Mouse (Mus musculus) c-Kit-positive CD71-negative TER-119-negative erythroid progenitor cells, embryonic 14.5 days (primary cell): ENCODE measurements around the gene Tmem45b.
"Not testable (repeated sequence)": the region's sequence is repeated elsewhere in the genome, so short reads cannot be mapped to it uniquely, and the experiment has no call there.

Source experiments
- DNase-seq: peaks from one replicate; pipeline ENCODE4 v3.0.0-alpha.2; 2013; ENCODE audit warnings: low read depth

The Tmem45b gene

GRCm38 (mm10) chr9:31463692-31464474 is at the start of gene Tmem45b:
TSS of gene Tmem45b (minus strand) at chr9:31464462.
- no peak for DNase-seq

DNA sequence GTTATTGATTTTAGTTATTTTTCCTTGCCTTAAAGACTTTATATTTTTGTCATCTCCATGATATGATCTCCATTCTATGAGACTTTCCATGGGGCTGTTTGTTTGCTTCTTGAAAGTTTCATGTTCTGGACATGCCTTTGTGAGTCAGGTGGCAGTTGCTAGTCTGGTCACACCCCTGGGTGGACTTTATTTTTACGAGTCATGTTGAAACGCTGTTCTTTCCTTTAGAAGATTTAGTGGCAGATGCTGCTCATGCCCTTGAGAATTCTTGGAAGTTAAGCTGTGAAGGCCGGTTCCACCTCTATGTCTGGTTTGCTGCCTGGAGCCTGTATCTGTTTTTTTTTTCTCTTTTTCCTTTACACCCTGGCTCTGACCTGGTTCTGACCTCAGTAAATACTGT is 43.9 kb upstream of the Tmem45b start:
- no peak for DNase-seq

- not testable (repeated sequence) for DNase-seq
These were observed 37.0 kb upstream of the Tmem45b start for GRCm38 (mm10) chr9:31501221-31501620.

DNA sequence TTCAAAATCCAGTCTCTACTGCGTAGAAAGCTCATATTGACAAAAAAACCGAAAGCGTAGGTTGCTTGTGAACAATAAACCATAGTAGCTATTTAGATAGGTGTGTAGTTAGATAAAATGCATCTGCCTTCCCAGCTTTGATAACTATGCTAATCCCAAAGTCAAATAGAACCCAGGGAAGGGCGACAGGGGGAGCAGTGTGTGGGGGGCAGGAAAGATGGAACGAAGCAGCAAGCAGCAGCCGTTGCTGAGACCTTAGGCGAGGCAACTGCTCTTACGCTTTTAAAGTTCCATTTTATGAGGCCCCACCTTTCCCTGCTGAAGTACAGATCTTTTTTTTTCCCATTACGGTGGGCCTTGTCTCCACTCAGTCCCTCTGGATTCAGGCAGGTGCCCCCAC is 1.1 kb downstream of the Tmem45b start:
- DNase-seq: no peak

GRCm38 (mm10) chr9:31454356-31454755 is 9.9 kb downstream of the Tmem45b start:
- no peak for DNase-seq

DNA sequence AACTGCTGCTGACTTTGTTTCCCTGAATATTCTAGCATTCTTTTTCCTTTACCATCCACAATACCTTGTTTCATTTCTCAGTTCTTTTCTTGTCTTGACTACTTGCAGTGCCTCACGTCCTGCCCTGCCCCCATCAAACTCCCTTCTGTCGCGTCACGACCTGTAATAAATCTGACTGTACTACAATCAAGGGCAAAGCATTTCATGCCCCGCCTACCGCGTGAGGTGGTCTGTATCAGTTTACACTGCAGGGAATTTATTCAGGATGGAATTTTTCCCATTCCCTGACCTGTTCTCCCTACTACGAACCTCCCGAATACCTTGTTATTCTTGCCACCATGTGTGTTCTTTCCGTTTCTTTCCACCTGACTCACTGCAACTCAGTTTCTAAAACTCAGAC is 12.1 kb downstream of the Tmem45b start:
- no peak for DNase-seq

- no peak for DNase-seq
These were observed 15.0 kb downstream of the Tmem45b start for GRCm38 (mm10) chr9:31449145-31449772.

- DNase-seq: no peak
These were observed 20.0 kb downstream of the Tmem45b start for GRCm38 (mm10) chr9:31444236-31444635.

DNA sequence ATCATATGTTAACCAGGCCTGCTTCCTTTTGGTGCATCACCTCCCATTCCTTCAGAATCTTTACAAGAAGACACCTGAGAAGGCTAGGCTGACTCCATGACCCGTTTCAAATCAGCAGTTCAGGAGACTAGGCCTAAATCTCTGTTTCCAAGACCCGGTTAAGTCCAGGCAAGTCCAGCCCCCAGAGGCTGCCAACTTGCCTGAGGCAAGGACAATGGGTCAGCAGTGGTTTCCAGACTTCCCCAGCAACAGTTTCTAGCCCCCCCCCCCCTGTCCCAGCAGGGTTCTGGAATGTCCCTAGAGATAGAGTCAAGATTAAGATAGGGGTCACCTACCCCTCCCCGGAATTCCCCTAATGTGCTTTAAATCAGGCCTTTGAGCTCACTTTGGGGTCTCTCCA is 22.8 kb downstream of the Tmem45b start:
- no peak for DNase-seq

DNA sequence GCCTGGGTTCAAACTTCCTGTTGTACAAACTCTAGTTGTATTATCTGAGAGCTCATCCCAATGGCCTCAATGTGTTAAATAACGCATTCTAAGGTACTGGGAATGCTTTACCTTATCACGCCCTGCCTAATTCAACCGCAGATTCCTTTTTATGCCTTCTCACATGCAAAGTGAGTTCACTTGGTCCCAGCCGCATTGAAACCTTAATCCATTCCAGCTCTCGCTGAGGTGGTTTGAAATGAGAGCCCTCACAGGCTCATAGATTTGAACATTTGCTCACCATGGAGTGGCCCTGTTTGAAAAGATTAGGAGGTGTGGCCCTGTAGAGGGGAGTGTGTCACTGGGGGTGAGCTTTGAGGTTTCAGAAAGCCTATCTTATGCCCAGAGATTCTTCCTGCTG is 23.9 kb downstream of the Tmem45b start:
- DNase-seq: no peak

- no peak for DNase-seq
These were observed 24.9 kb downstream of the Tmem45b start for GRCm38 (mm10) chr9:31439341-31439740.

DNA sequence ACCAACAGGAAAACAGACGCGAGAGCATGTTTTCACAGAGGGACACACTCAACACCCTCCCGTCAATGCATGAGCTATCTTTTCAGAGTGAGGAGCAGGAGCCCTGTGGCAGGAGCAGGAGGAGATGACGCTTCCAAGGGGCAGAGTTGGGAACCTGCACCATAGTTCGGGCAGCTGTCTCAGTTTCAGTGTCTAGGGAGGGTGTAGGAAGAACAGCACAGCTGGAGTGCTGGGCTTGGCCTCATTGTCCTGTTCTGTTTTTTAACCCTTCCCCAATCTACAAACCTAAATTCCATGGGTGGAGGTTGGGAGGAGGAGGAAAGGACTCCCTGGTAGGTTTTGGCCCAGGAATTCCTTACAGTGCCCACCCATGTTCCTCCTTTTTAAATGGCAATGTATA is 25.4 kb downstream of the Tmem45b start:
- no peak for DNase-seq

DNA sequence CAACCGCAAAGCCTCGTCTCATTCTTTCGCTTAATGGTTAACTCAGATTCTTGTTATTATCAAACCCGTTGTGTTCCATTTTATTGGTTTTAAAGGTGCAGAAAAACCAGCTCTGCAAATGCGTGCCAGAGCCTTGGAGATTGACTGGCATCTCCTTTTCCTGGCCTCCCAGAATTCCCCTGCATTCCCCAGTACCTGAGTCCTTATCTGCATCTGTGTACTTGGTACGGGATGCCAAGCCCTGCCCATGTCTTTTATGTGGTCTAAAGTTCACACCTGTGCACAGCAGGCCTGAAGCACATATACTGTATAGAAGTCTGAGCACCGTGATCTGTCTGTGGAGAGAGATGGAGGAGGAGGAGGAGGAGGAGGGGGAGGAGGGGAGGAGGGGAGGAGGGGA is 26.4 kb downstream of the Tmem45b start:
- no peak for DNase-seq

- no peak for DNase-seq
These were observed 28.8 kb downstream of the Tmem45b start for GRCm38 (mm10) chr9:31435415-31435814.

- DNase-seq: no peak
These were observed 30.8 kb downstream of the Tmem45b start for GRCm38 (mm10) chr9:31433431-31433830.

- no peak for DNase-seq
These were observed 31.8 kb downstream of the Tmem45b start for GRCm38 (mm10) chr9:31432336-31432975.

GRCm38 (mm10) chr9:31431751-31432150 is 32.5 kb downstream of the Tmem45b start:
- DNase-seq: no peak

- no peak for DNase-seq
These were observed 34.3 kb downstream of the Tmem45b start for GRCm38 (mm10) chr9:31430011-31430410.

DNA sequence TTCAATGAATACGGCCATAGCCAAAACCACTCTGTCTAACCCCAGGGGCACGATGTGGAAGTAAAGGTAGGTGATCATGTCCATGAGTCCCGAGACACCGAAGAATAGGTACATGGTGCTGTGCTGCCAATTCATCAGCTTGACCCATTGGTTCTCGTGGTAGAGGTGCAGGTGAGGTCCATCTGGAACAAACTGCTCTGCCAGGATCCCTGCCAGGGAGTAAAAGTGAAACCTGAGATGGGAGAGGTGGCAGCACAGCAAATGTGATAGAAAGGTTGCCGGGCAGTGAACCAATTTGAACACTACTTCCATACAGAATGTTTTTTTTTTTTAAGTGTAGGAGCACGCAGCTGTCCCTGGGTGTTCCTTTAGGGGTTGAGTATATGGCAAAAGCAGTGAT is 35.3 kb downstream of the Tmem45b start:
- DNase-seq: no peak

GRCm38 (mm10) chr9:31422143-31422542 is 42.1 kb downstream of the Tmem45b start:
- no peak for DNase-seq

- no peak for DNase-seq
These were observed 45.4 kb downstream of the Tmem45b start for GRCm38 (mm10) chr9:31418821-31419220.

DNA sequence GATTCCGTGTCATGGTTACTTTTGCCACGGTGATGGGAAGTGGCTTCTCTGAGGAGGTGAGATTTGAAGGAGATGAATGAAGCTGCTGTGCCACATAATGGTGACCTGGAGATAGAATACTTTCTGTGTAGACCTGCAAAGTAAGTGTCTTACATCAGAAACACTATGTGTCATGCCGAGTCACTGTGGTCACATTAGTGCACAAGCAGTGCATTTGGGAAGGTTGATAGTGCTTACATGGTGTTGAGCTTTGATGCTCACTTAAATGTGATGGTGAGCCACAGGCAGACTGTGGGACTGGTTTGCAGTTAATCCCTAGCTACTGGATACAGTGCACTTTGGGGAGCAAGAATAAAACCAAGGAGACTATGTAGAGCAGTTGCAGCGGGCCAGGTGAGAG is 52.1 kb downstream of the Tmem45b start:
- no peak for DNase-seq

GRCm38 (mm10) chr9:31405217-31405616 is 59.0 kb downstream of the Tmem45b start:
- no peak for DNase-seq
